16 mouse cellular contexts compared by ENCODE assay signal in genomic region chr2:144291600-144292305, GRCm38 (mm10). TPM values are rescaled to one million over a fixed set of nuclear protein-coding genes. Genes with fewer than 3 reads are reported as not detected.
DNase-seq lines count a peak whose midpoint lies in the region; ATAC-seq and TF ChIP-seq lines count a peak whose summit lies in the region.
"Had no signal": no experiment of that assay in that cellular context is flagged by ENCODE, and none has a peak within 500 bp of the region (broad histone marks: within the 10 kb centered on the region; RNA-seq: fewer than 3 reads in every experiment).

No protein-coding gene starts in this region.

- H3K36me3 ChIP-seq in myocyte (ENCODE audit: control insufficient read depth, insufficient read depth), result no peaks in the 10 kb centered on the region
- H3K36me3 ChIP-seq: heart, embryonic 12.5 days; hindbrain, embryonic 10.5 days; limb, embryonic 15.5 days; midbrain, embryonic 13.5 days; neural tube, embryonic 13.5 days; stomach, embryonic 15.5 days had no signal

- H3K4me3 ChIP-seq in cortical plate, adult 2 months (ENCODE audit: insufficient read depth, low read length), result no peak overlapping the region
- H3K4me3 ChIP-seq in myocyte, result no peak overlapping the region
- H3K4me3 ChIP-seq: heart, embryonic 12.5 days; hindbrain, embryonic 10.5 days; limb, embryonic 15.5 days; midbrain, embryonic 13.5 days; neural tube, embryonic 13.5 days; stomach, embryonic 15.5 days had no signal

- no peak for TF ChIP-seq POLR2A in cortical plate, adult 2 months (IDR thresholded peaks at IDR 0.05; ENCODE audit: extremely low read depth, insufficient read depth, low read length)
- no peak for TF ChIP-seq POLR2A in myocyte (IDR thresholded peaks at IDR 0.05; ENCODE audit: insufficient read length, low read depth)

- H3K79me2 ChIP-seq in myocyte (ENCODE audit: control insufficient read depth, insufficient read depth), result no peaks in the 10 kb centered on the region

- peak; percentile 32 to 69 for DNase-seq in frontal cortex, postnatal 10 days (ENCODE audit: low spot score in 2 of 2)
- DNase-seq in layer of hippocampus, postnatal 14 days (ENCODE audit: low spot score in 2 of 2), result peak; percentile 29 to 62
- DNase-seq in heart, adult 18-20 months, result no peak
- DNase-seq in embryo, embryonic 11 days, result no peak
- DNase-seq: cerebellum, adult 2 months; gastrocnemius, postnatal 10 days; lung, postnatal 10 days had no signal

- H3K4me1 ChIP-seq in cortical plate, adult 2 months (ENCODE audit: control insufficient read depth, insufficient read depth, low read length), result peaks cover 3% of the 10 kb centered on the region; the same call in 1 of the 2 replicates
- H3K4me1 ChIP-seq: hindbrain, embryonic 10.5 days; midbrain, embryonic 13.5 days; stomach, embryonic 15.5 days had no signal

- peaks cover 7% of the 10 kb centered on the region for H3K27me3 ChIP-seq in myocyte (ENCODE audit: control insufficient read depth, insufficient read depth, insufficient read length)
- H3K27me3 ChIP-seq: heart, embryonic 12.5 days; limb, embryonic 15.5 days; midbrain, embryonic 13.5 days; neural tube, embryonic 13.5 days; stomach, embryonic 15.5 days had no signal

- H3K4me2 ChIP-seq in myocyte (ENCODE audit: low read depth), result no peak overlapping the region
- H3K4me2 ChIP-seq: heart, embryonic 12.5 days; limb, embryonic 15.5 days; midbrain, embryonic 13.5 days; neural tube, embryonic 13.5 days; stomach, embryonic 15.5 days had no signal

- TF ChIP-seq CTCF in cortical plate, adult 2 months (IDR thresholded peaks at IDR 0.05; ENCODE audit: extremely low read depth, insufficient read depth, low read length), result no peak

- H3ac ChIP-seq in myocyte (ENCODE audit: control insufficient read depth, insufficient read length), result no peak overlapping the region

- H3K27ac ChIP-seq in cortical plate, adult 2 months (ENCODE audit: insufficient read depth, low read length), result peak overlapping the region; percentile 57
- H3K27ac ChIP-seq: hindbrain, embryonic 10.5 days; limb, embryonic 15.5 days; midbrain, embryonic 13.5 days; neural tube, embryonic 13.5 days; stomach, embryonic 15.5 days had no signal

- ATAC-seq in monocyte, adult 5-6 weeks (replicated peaks; ENCODE audit: insufficient number of reproducible peaks, low FRiP score, low TSS enrichment, poor library complexity, severe bottlenecking), result no peak
- ATAC-seq: midbrain, embryonic 13.5 days had no signal

TF ChIP-seq in myocyte, 11 proteins besides CTCF, POLR2A, EP300 and RAD21:
- TF ChIP-seq MYOG (IDR thresholded peaks at IDR 0.05; ENCODE audit: control insufficient read depth in 1 of 3, insufficient read depth in 1 of 3, insufficient read length in 2 of 3, low read depth in 2 of 3), result peak in 2 of 3 experiments; percentile 2 to 33
- TF ChIP-seq USF1 (IDR thresholded peaks at IDR 0.05; ENCODE audit: low read depth), result no peak

RNA-seq across cellular contexts. Expression of gene Snx5, which starts 21.0 kb away (rescaled TPM):
- polyA plus RNA-seq in cortical plate, adult 2 months (2012; rRNA removed), result 84.6 and 85.6 TPM in 2 replicates
- total RNA-seq in layer of hippocampus, postnatal 14 days (2021), result 10 to 100 TPM; 65.8 to 66.5 TPM
- 65.2 TPM for polyA plus RNA-seq in myocyte (2012; fragmentation: generic; extraction: Trizol)
- 393 to 430 TPM (median 397 TPM) in 3 replicates for total RNA-seq in monocyte, adult 5-6 weeks (2017)
- 10 to 100 TPM; 59.7 to 65.9 TPM for total RNA-seq in heart, adult 18-20 months (2021)

RNA-seq across cellular contexts. Expression of gene Mgme1, which starts 21.3 kb away (rescaled TPM):
- polyA plus RNA-seq in cortical plate, adult 2 months (2012; rRNA removed), result 5.6 and 5.9 TPM in 2 replicates
- total RNA-seq in layer of hippocampus, postnatal 14 days (2021), result 1 to 10 TPM; 3.4 to 4.4 TPM
- polyA plus RNA-seq in myocyte (2012; fragmentation: generic; extraction: Trizol), result 3.7 TPM
- 5.7 to 13.8 TPM (median 6.8 TPM) in 3 replicates for total RNA-seq in monocyte, adult 5-6 weeks (2017)
- 10 to 100 TPM; 16.2 to 17.9 TPM for total RNA-seq in heart, adult 18-20 months (2021)

RNA-seq across cellular contexts. Expression of gene Ovol2, which starts 40.2 kb away (rescaled TPM):
- 15.0 and 16.4 TPM in 2 replicates for polyA plus RNA-seq in cortical plate, adult 2 months (2012; rRNA removed)
- total RNA-seq in layer of hippocampus, postnatal 14 days (2021), result under 1 TPM; 0.35 to 0.91 TPM
- polyA plus RNA-seq in myocyte (2012; fragmentation: generic; extraction: Trizol), result not detected
- total RNA-seq in monocyte, adult 5-6 weeks (2017), result not detected in 3 replicates
- not detected for total RNA-seq in heart, adult 18-20 months (2021)
- total RNA-seq: gastrocnemius, postnatal 10 days had no signal
- polyA plus RNA-seq: cerebellum, adult 2 months; midbrain, embryonic 13.5 days had no signal

Comparison
In these comparisons a context has a peak if more than half of its experiments do, and no peak if none do; other contexts are left out.
1. DNase-seq: peak in frontal cortex, postnatal 10 days (2 of 2) and layer of hippocampus, postnatal 14 days (2 of 2); none in heart, adult 18-20 months (0 of 2) and embryo, embryonic 11 days (single experiment).